ENCODE assay signal across 8 mouse cellular contexts in genomic region chr7:19458072-19458486, GRCm38 (mm10). TPM values are rescaled to one million over a fixed set of nuclear protein-coding genes. Genes with fewer than 3 reads are reported as not detected.
DNase-seq lines count a peak whose midpoint lies in the region; ATAC-seq lines count a peak whose summit lies in the region.

No protein-coding gene starts in this region.

- H3K9me3 ChIP-seq in forebrain, embryonic 11.5 days (ENCODE audit: control insufficient read depth, low read length), result no peaks in the 10 kb centered on the region
- H3K9me3 ChIP-seq in limb, embryonic 13.5 days, result no peaks in the 10 kb centered on the region
- no peaks in the 10 kb centered on the region for H3K9me3 ChIP-seq in midbrain, embryonic 12.5 days

- H3K36me3 ChIP-seq in forebrain, embryonic 11.5 days (ENCODE audit: control insufficient read depth, insufficient read depth, low read length), result no peaks in the 10 kb centered on the region; the same call in 1 of the 2 replicates
- H3K36me3 ChIP-seq in limb, embryonic 13.5 days, result peaks cover 29% of the 10 kb centered on the region
- H3K36me3 ChIP-seq in midbrain, embryonic 12.5 days, result peaks cover 9% of the 10 kb centered on the region; the same call in 1 of the 2 replicates

- peak overlapping the region; percentile 98 for H3K4me2 ChIP-seq in forebrain, embryonic 11.5 days (ENCODE audit: low read depth, low read length, severe bottlenecking)
- H3K4me2 ChIP-seq in limb, embryonic 13.5 days (replicated peaks), result peak overlapping the region; percentile 99
- peak overlapping the region; percentile 95 for H3K4me2 ChIP-seq in midbrain, embryonic 12.5 days (replicated peaks)

- peak; percentile 75 for ATAC-seq in forebrain, embryonic 11.5 days (replicated peaks; ENCODE audit: low FRiP score)
- peak; percentile 56 to 61 for ATAC-seq in hematopoietic stem cell, adult 5-6 weeks (replicated peaks in 1 of 2; ENCODE audit: insufficient read depth in 1 of 2, low FRiP score in 2 of 2, low TSS enrichment in 1 of 2, low read depth in 1 of 2, poor library complexity in 2 of 2, severe bottlenecking in 2 of 2)
- peak; percentile 64 for ATAC-seq in limb, embryonic 13.5 days (ENCODE audit: low FRiP score, low read depth)
- peak; percentile 78 for ATAC-seq in midbrain, embryonic 12.5 days (ENCODE audit: low FRiP score, low read depth)

- peak overlapping the region; percentile 97 for H3K4me3 ChIP-seq in forebrain, embryonic 11.5 days (ENCODE audit: low read depth, low read length)
- peak overlapping the region; percentile 88 for H3K4me3 ChIP-seq in limb, embryonic 13.5 days
- peak overlapping the region; percentile 98 for H3K4me3 ChIP-seq in midbrain, embryonic 12.5 days

- DNase-seq in adrenal gland, adult 18-20 months (ENCODE audit: low spot score in 2 of 2), result peak; percentile 50 to 61
- DNase-seq in adrenal gland, postnatal 4 days (ENCODE audit: low spot score in 2 of 2), result no peak
- peak; percentile 60 to 75 for DNase-seq in adrenal gland, postnatal 36 days
- peak; percentile 87 for DNase-seq in forebrain, embryonic 11.5 days (ENCODE audit: low spot score)
- DNase-seq in spleen, postnatal 10 days (ENCODE audit: low spot score in 2 of 2), result peak; percentile 44 to 71

- H3K4me1 ChIP-seq in forebrain, embryonic 11.5 days (replicated peaks; ENCODE audit: control insufficient read depth, insufficient read depth, low read length), result no peaks in the 10 kb centered on the region; the same call in 1 of the 2 replicates
- H3K4me1 ChIP-seq in limb, embryonic 13.5 days, result peaks cover 31% of the 10 kb centered on the region
- peaks cover 31% of the 10 kb centered on the region for H3K4me1 ChIP-seq in midbrain, embryonic 12.5 days

- peak overlapping the region; percentile 91 for H3K9ac ChIP-seq in forebrain, embryonic 11.5 days (ENCODE audit: low read length)
- H3K9ac ChIP-seq in limb, embryonic 13.5 days, result peak overlapping the region; percentile 90
- peak overlapping the region; percentile 84 for H3K9ac ChIP-seq in midbrain, embryonic 12.5 days (replicated peaks)

- H3K27ac ChIP-seq in forebrain, embryonic 11.5 days (ENCODE audit: low read depth, low read length), result peak overlapping the region; percentile 50
- H3K27ac ChIP-seq in limb, embryonic 13.5 days, result peak overlapping the region; percentile 82; the same call in 1 of the 2 replicates
- H3K27ac ChIP-seq in midbrain, embryonic 12.5 days (replicated peaks), result peak overlapping the region; percentile 83

- WGBS in forebrain, embryonic 11.5 days, result 0% methylated on average over 19 of the region's 31 CpGs
- under 1% methylated on average over 22 of the region's 31 CpGs for WGBS in limb, embryonic 13.5 days
- 0% methylated on average over 28 of the region's 31 CpGs for WGBS in midbrain, embryonic 12.5 days

- no peaks in the 10 kb centered on the region for H3K27me3 ChIP-seq in forebrain, embryonic 11.5 days (ENCODE audit: control insufficient read depth, insufficient read depth, low read length)
- H3K27me3 ChIP-seq in limb, embryonic 13.5 days, result no peaks in the 10 kb centered on the region
- peaks cover 8% of the 10 kb centered on the region for H3K27me3 ChIP-seq in midbrain, embryonic 12.5 days

RNA-seq across cellular contexts. Expression of gene Mark4, which starts 0.5 kb away (rescaled TPM):
- total RNA-seq in adrenal gland, adult 18-20 months (2021), result 10 to 100 TPM; 35.9 to 54.0 TPM
- 10 to 100 TPM; 47.7 to 51.6 TPM for total RNA-seq in adrenal gland, postnatal 4 days (2021)
- total RNA-seq in adrenal gland, postnatal 36 days (2021), result 10 to 100 TPM; 46.5 to 50.3 TPM
- 11.0 and 13.2 TPM in 2 replicates for polyA plus RNA-seq in forebrain, embryonic 11.5 days (2014; fragmentation: Nextera tagmentation; extraction: Ambion mirVana)
- 6.4 and 11.8 TPM in 2 replicates for total RNA-seq in hematopoietic stem cell, adult 5-6 weeks (2017)
- polyA plus RNA-seq in limb, embryonic 13.5 days (2015; fragmentation: Nextera tagmentation; extraction: Ambion mirVana), result 9.8 and 10.3 TPM in 2 replicates
- polyA plus RNA-seq in midbrain, embryonic 12.5 days (2016; fragmentation: Nextera tagmentation; extraction: Ambion mirVana), result 16.4 and 20.9 TPM in 2 replicates

RNA-seq across cellular contexts. Expression of gene Exoc3l2, which starts 5.1 kb away (rescaled TPM):
- 10 to 100 TPM; 31.7 to 36.8 TPM for total RNA-seq in adrenal gland, adult 18-20 months (2021)
- 10 to 100 TPM; 26.7 to 28.7 TPM for total RNA-seq in adrenal gland, postnatal 4 days (2021)
- 10 to 100 TPM; 41.1 to 49.6 TPM for total RNA-seq in adrenal gland, postnatal 36 days (2021)
- 1.2 and 1.4 TPM in 2 replicates for polyA plus RNA-seq in forebrain, embryonic 11.5 days (2014; fragmentation: Nextera tagmentation; extraction: Ambion mirVana)
- 2.2 and 3.8 TPM in 2 replicates for total RNA-seq in hematopoietic stem cell, adult 5-6 weeks (2017)
- polyA plus RNA-seq in limb, embryonic 13.5 days (2015; fragmentation: Nextera tagmentation; extraction: Ambion mirVana), result 1.1 and 1.3 TPM in 2 replicates
- 0.42 and 0.61 TPM in 2 replicates for polyA plus RNA-seq in midbrain, embryonic 12.5 days (2016; fragmentation: Nextera tagmentation; extraction: Ambion mirVana)

RNA-seq across cellular contexts. Expression of gene Bloc1s3, which starts 50.1 kb away (rescaled TPM):
- 10 to 100 TPM in 1 of 2 experiments, 1 to 10 TPM in 1; 8.4 to 10.0 TPM for total RNA-seq in adrenal gland, adult 18-20 months (2021)
- 1 to 10 TPM; 7.7 to 8.1 TPM for total RNA-seq in adrenal gland, postnatal 4 days (2021)
- total RNA-seq in adrenal gland, postnatal 36 days (2021), result 10 to 100 TPM in 1 of 2 experiments, 1 to 10 TPM in 1; 8.7 to 12.1 TPM
- polyA plus RNA-seq in forebrain, embryonic 11.5 days (2014; fragmentation: Nextera tagmentation; extraction: Ambion mirVana), result 2.9 and 4.5 TPM in 2 replicates
- total RNA-seq in hematopoietic stem cell, adult 5-6 weeks (2017), result 1.4 and 2.1 TPM in 2 replicates
- 2.5 TPM in 2 replicates for polyA plus RNA-seq in limb, embryonic 13.5 days (2015; fragmentation: Nextera tagmentation; extraction: Ambion mirVana)
- polyA plus RNA-seq in midbrain, embryonic 12.5 days (2016; fragmentation: Nextera tagmentation; extraction: Ambion mirVana), result 4.3 and 5.0 TPM in 2 replicates

RNA-seq across cellular contexts. Expression of gene Trappc6a, which starts 50.1 kb away (rescaled TPM):
- total RNA-seq in adrenal gland, adult 18-20 months (2021), result 10 to 100 TPM; 70.0 to 92.4 TPM
- total RNA-seq in adrenal gland, postnatal 4 days (2021), result 10 to 100 TPM; 67.0 to 76.7 TPM
- 10 to 100 TPM; 73.1 to 91.1 TPM for total RNA-seq in adrenal gland, postnatal 36 days (2021)
- 43.7 and 54.1 TPM in 2 replicates for polyA plus RNA-seq in forebrain, embryonic 11.5 days (2014; fragmentation: Nextera tagmentation; extraction: Ambion mirVana)
- 24.2 and 30.8 TPM in 2 replicates for total RNA-seq in hematopoietic stem cell, adult 5-6 weeks (2017)
- polyA plus RNA-seq in limb, embryonic 13.5 days (2015; fragmentation: Nextera tagmentation; extraction: Ambion mirVana), result 67.5 and 67.8 TPM in 2 replicates
- 41.5 and 41.7 TPM in 2 replicates for polyA plus RNA-seq in midbrain, embryonic 12.5 days (2016; fragmentation: Nextera tagmentation; extraction: Ambion mirVana)

RNA-seq across cellular contexts. Expression of gene Ckm, which starts 53.5 kb away (rescaled TPM):
- 10 to 100 TPM in 1 of 2 experiments, not detected in 1; 14.7 TPM for total RNA-seq in adrenal gland, adult 18-20 months (2021)
- total RNA-seq in adrenal gland, postnatal 4 days (2021), result 100 to 1,000 TPM; 103 to 234 TPM
- total RNA-seq in adrenal gland, postnatal 36 days (2021), result under 1 TPM in 1 of 2 experiments, not detected in 1; 0.66 TPM
- polyA plus RNA-seq in forebrain, embryonic 11.5 days (2014; fragmentation: Nextera tagmentation; extraction: Ambion mirVana), result not detected in 2 replicates
- total RNA-seq in hematopoietic stem cell, adult 5-6 weeks (2017), result 0.25 and 0.31 TPM in 2 replicates
- polyA plus RNA-seq in limb, embryonic 13.5 days (2015; fragmentation: Nextera tagmentation; extraction: Ambion mirVana), result 3.2 and 4.7 TPM in 2 replicates
- 0.12 TPM in 1 of 2 replicates, not detected in the other for polyA plus RNA-seq in midbrain, embryonic 12.5 days (2016; fragmentation: Nextera tagmentation; extraction: Ambion mirVana)

Comparison
In these comparisons a context has a peak if more than half of its experiments do, and no peak if none do; other contexts are left out.
1. DNase-seq: peak in adrenal gland, adult 18-20 months (2 of 2), adrenal gland, postnatal 36 days (2 of 2), forebrain, embryonic 11.5 days (single experiment) and spleen, postnatal 10 days (2 of 2); none in adrenal gland, postnatal 4 days (0 of 2).
2. Peak in every context shown above with its lines, with median percentiles within 50 percentile points of each other: ATAC-seq, H3K27ac ChIP-seq, H3K4me2 ChIP-seq, H3K4me3 ChIP-seq and H3K9ac ChIP-seq.